Mouse (Mus musculus) heart, adult 9 months (tissue): ENCODE results near the gene Olfr190.
"Not testable (repeated sequence)": the region's sequence is repeated elsewhere in the genome, so short reads cannot be mapped to it uniquely, and the experiment has no call there.

ENCODE experiments used
- DNase-seq, 2 experiments: peaks; one replicate each; pipeline ENCODE4 v3.0.0; 2022; ENCODE audit warnings: low spot score in 2 of 2

Olfr190 gene

GRCm38 (mm10) chr16:59077905-59078304 lies at the start of gene Olfr190:
Gene Olfr190, minus strand, starts transcription at chr16:59078005.
- DNase-seq = no peak

DNA sequence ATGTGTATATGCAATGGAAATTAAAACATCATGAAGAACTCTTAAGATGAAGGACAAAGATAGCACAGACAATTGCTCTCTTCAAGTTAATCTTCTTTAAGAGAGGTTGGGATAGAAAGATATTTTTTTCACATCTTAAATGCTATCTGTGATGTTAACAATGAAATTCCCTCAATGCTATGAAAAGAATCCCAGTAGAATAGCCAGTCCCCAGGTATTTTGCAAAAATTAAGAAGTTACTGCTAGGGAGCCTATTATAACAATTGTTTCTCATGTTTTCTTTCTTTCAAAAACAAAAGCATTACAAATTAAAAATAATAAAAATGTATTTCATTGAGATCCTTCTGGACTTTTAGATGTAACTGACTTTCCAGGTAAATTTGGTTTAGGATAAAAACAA lies 43.2 kb upstream of the Olfr190 start, which contains the start of gene Olfr194:
TSS of gene Olfr194 (minus strand) at position 101 of the 400 bp plus-strand sequence.
- DNase-seq = no peak

- no peak for DNase-seq
Measured at GRCm38 (mm10) chr16:59111781-59112180, 34.0 kb upstream of the Olfr190 start, which contains the start of gene Olfr193. Gene Olfr193, minus strand, starts transcription at chr16:59111881.

GRCm38 (mm10) chr16:59108522-59108921 lies 30.7 kb upstream of the Olfr190 start:
- not testable (repeated sequence) for DNase-seq

DNA sequence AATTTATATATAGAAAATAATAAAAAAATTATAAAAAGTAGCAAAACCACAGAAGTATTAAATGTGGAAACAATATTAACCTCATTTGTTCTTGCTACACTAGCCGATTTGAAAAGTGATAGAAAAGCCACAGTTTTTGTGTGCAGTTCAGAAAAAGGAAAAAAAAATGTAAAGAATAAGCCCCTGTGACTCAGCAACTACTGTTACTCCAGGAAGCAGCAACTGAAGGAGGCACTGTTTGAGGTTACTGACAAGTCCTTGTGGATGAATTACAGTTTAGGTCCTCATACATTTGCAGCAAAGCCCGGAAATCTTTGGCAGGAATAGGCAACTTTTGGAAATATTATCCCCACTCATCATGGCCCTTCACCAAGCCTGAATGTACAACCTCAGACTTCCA lies 27.5 kb upstream of the Olfr190 start:
- DNase-seq = no peak

DNA sequence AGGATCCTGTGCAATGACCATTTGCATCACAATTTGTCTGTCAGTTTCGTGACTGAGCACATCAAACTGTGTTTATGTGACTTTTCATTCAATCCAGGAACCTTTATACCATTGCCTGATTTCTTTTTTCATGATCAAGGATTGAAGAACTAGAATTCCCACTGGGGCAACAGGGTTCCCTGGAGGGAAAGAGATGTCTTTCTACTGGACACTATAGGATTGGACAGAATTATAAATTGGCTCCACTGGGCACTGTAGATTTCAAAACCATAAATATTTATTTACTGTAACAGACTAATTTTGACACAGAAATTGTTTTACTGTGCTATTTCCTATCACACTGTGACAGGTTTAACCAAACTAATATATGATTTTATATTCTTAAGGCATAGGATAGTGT lies 11.9 kb upstream of the Olfr190 start, which contains the start of gene Olfr191:
TSS of gene Olfr191 (minus strand) at position 101 of the 400 bp plus-strand sequence.
- DNase-seq = not testable (repeated sequence)

DNA sequence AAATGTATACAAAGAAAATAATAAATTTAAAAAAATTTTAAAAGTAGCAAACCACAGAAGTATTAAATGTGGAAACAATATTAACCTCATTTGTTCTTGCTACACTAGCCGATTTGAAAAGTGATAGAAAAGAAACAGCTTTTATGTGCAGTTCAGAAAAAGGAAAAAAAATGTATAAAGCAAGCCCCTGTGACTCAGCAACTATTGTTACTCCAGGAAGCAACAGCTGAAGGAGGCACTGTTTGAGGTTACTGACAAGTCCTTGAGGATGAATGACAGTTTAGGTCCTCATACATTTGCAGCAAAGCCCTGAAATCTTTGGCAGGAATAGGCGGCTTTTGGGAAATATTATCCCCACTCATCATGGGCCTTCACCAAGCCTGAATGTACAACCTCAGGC lies 3.3 kb upstream of the Olfr190 start:
- DNase-seq = not testable (repeated sequence)

DNA sequence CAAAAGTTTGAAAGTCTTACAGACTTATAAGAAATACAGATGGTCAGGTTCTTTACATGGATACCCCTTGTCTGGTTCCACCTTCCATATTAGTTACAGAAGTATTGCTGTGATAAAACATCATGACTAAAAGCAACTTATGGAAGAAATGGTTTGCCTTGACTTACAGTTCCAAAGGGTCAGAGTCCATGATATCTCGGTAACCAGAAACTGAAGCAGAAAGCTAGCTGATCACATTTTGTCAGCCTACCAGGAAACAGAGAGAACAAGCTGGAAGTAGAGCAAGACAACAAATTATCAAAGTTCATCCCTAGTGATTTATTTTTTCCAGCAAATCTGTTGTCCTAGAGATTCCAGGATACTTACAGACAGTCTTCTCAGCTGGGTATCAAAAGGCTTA lies 4.3 kb downstream of the Olfr190 start:
- no peak for DNase-seq

DNA sequence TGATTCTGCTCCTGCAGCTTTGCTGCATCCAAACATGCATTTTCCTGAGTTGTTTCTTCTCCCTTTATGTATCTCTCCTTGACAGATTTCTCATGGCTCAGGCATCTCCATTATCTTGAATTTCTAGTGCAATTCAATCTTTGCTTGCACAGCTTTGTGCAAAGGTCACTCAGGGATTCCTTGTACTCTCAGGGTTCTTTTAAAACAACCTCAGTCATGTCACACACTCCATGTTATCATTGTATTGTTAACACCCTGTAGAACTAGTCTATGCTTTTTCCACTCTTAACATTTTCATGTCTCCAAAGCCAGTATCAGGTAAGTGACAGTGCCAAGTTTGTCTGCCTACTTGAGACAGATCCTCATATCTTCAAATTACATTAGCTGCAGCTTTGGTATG lies 6.0 kb downstream of the Olfr190 start:
- no peak for DNase-seq

GRCm38 (mm10) chr16:59062411-59062810 lies 15.4 kb downstream of the Olfr190 start:
- not testable (repeated sequence) for DNase-seq

DNA sequence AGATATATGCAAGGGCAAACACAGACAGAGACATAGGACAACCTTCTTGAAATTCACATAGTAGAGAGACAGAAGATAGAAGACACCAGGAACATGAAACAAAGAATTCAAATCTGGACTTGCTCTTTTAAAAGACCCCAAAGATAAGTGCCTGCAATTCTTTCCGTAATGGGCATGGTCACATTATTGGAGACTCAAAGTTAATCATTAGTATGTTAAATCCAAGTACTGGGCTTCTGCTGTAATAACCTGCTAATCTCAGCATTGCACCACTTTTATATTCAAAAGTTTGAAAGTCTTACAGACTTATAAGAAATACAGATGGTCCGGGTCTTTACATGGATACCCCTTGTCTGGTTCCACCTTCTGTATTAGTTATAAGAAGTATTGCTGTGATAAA lies 28.5 kb downstream of the Olfr190 start:
- DNase-seq = not testable (repeated sequence)

DNA sequence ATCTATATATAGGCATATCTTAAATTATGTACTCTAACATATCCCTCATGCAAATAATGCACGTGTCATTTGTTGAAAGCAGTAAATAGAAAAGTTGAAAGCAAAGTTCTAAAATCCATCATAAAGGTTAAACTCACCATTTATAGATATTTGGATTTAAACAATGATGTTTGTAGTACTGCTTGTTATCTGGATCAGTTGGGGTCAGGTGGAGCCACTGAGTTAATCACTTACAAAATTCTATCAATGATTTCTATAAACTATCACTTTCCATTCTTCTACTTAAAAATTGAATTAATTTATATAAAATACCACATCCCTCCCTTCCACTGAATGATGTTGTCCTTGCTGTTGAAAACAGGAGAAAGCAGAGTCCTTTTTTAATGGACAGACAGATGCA lies 28.9 kb downstream of the Olfr190 start:
- no peak for DNase-seq

- DNase-seq = no peak
Measured at GRCm38 (mm10) chr16:59047579-59047978, 30.2 kb downstream of the Olfr190 start.

- DNase-seq = no peak
Measured at GRCm38 (mm10) chr16:59045835-59046234, 32.0 kb downstream of the Olfr190 start.

DNA sequence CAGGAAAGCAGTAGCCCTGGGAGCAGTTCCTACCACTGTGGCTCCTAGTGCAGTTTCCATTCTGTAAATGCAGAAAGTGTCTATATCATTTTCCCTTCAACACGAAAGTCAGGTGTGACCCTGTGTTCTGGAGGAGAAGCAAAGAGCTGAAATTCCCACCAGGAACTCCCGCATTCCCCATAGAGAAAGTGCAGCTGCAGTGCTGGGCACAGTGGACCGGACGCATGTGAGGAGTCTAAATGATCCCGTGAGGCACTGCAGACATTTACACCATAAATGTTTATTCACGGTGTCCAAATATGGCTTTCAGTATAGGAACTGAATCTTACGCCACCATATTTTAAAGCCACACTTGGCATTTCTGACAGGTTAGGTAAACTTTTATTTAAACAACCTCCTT lies 38.1 kb downstream of the Olfr190 start, which contains the start of gene Olfr187:
TSS of gene Olfr187 (minus strand) at position 58 of the 400 bp plus-strand sequence.
- no peak for DNase-seq

DNA sequence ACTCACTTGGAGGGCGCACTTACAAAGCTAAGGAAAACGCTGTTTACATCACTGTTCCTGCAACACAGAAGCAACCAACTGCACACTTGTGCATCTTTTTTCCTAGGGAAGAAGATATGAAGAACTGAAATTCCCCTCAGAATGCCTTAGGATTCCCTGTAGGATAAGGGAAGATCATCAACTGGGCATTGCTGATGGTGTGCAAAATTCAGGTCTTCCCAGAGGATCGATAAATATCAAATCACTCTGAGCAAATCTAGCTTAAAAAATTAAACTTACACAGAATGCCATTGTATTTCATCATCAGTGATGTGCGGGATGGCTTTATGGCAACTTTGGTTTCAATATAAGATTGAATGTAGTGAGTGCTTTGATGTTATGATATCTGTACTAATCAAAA lies 47.6 kb downstream of the Olfr190 start, which contains the start of gene Olfr186:
TSS of gene Olfr186 (minus strand) at position 101 of the 400 bp plus-strand sequence.
- no peak for DNase-seq
